Mouse (Mus musculus) heart, adult 18-20 months (tissue): Measurements from ENCODE around the gene Trpc1. TPM values are rescaled to one million over a fixed set of nuclear protein-coding genes. Genes with fewer than 3 reads are reported as not detected.

Source experiments
- total RNA-seq, 2 experiments: library from RNA; stranded (reverse); gene quantifications; 2 replicates each; pipeline ENCODE4 v1.2.3; 2021

Trpc1 gene
- total RNA-seq, 2 experiments from 2014 or later: 7.4 to 8.0 TPM

Other genes with a start within 250 kb of the Trpc1 start
- gene U2surp, start 238.4 kb downstream of the Trpc1 start, total RNA-seq: 10 to 100 TPM; 27.3 to 34.6 TPM
- gene Paqr9, start 190.7 kb downstream of the Trpc1 start, total RNA-seq: 10 to 100 TPM; 38.1 to 40.5 TPM
- 10 to 100 TPM; 27.9 to 30.7 TPM for gene Pcolce2, start 112.8 kb downstream of the Trpc1 start, total RNA-seq
- gene Pls1, start 94.9 kb upstream of the Trpc1 start, total RNA-seq: under 1 TPM; 0.42 to 0.77 TPM
- 1 to 10 TPM; 6.3 to 7.4 TPM for gene Atr, start 107.2 kb upstream of the Trpc1 start, total RNA-seq
- 10 to 100 TPM; 13.6 to 20.6 TPM for gene Xrn1, start 204.4 kb upstream of the Trpc1 start, total RNA-seq